Mouse (Mus musculus): ENCODE measurements around the gene Ndrg4.

DNA sequence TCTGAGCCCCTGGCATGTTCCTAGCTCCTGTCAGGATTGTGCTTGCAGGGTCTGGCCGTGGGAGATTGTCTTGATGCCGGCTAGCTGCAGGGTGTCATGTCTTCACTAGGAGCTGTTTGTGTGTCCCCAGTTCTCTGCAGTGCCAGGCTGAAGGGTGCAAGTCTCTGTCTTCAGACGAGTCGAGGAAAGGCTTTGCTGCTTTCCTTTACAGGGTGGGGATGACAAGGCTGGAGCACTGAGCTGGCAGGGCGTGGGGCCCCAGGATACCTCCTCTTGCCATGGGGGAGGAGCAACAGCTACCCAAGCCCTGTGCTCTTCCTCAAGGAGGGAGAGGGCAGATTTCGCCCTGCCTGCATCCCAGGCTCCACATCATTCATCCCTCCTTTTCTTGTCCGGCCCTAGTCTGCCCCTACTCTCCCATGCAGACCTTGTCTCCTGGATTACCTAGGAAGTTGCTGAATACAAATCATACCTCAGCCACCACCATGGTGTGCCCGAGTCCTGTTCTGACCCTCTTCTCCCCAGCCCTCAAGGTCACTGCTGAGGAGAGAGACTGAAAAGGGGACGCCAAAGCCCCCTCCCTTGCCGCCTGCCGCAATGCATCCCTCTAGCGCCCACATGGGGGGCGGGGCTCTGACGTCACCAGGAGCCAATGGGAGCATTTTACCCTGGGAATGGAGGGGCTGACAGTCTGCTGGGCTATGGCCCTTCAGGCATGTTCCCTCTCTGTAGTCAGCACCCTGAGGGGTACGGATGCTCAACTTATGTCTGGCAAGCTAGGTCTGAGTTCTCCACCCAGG is 26.9 kb downstream of the Ndrg4 start:
- TF ChIP-seq TCF12 (IDR thresholded peaks at IDR 0.05; ENCODE audit: insufficient read depth, poor library complexity, severe bottlenecking) (no peak), POLR2AphosphoS2 (IDR thresholded peaks at IDR 0.05; ENCODE audit: insufficient read length, low read depth) (no peak), SRF (IDR thresholded peaks at IDR 0.05; ENCODE audit: control insufficient read depth, insufficient read length, low read depth) (no peak), POLR2A (IDR thresholded peaks at IDR 0.05; ENCODE audit: insufficient read length, low read depth) (no peak), REST (IDR thresholded peaks at IDR 0.05; ENCODE audit: insufficient read depth, insufficient read length) (no peak)

Data from myocyte (in vitro differentiated cells).